13 mouse cellular contexts compared by ENCODE assay signal in the genomic region with DNA sequence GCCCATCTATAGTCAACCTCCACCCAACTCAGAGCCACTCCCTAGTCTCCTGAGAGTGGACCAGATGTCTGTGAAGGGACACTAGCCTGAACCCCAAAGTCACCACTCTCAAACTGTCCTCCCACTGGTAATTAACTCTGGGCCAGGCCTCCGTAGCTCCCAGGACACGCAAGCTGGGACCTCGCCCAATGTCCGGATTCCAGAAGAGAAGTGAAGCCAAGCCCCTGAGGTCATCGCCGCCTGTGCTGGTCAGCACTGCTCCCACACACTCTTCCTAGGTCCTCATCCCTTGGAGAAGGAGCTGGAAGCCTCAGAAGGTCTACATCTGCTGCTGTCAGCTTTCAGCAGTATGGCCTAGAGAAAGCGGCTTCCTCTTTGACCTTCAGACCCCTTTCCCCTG. TPM values are rescaled to one million over a fixed set of nuclear protein-coding genes. Genes with fewer than 3 reads are reported as not detected.
DNase-seq lines count a peak whose midpoint lies in the region; ATAC-seq lines count a peak whose summit lies in the region.
"Had no signal": no experiment of that assay in that cellular context is flagged by ENCODE, and none has a peak within 500 bp of the region (broad histone marks: within the 10 kb centered on the region; RNA-seq: fewer than 3 reads in every experiment).

No protein-coding gene starts in this region.

- DNase-seq in hindbrain, embryonic 10.5 days (ENCODE audit: low spot score) = no peak
- peak; percentile 54 for DNase-seq in Muller cell, postnatal 12 days (ENCODE audit: inconsistent ontology term)
- DNase-seq in gastrocnemius, adult 18-20 months (ENCODE audit: low spot score) = peak; percentile 82
- peak; percentile 78 to 82 for DNase-seq in heart, postnatal 10 days
- no peak for DNase-seq in kidney, adult 18-20 months
- DNase-seq: cerebellum, adult 2 months; embryo, embryonic 11 days; layer of hippocampus, postnatal 36 days had no signal

- no peaks in the 10 kb centered on the region for H3K9me3 ChIP-seq in hindbrain, embryonic 10.5 days
- H3K9me3 ChIP-seq in hindbrain, embryonic 13.5 days = no peaks in the 10 kb centered on the region
- no peaks in the 10 kb centered on the region for H3K9me3 ChIP-seq in midbrain, embryonic 13.5 days
- H3K9me3 ChIP-seq: intestine, embryonic 15.5 days; liver, embryonic 15.5 days; neural tube, embryonic 12.5 days had no signal

- no peak overlapping the region for H3K4me3 ChIP-seq in hindbrain, embryonic 10.5 days
- no peak overlapping the region for H3K4me3 ChIP-seq in hindbrain, embryonic 13.5 days
- no peak overlapping the region for H3K4me3 ChIP-seq in midbrain, embryonic 13.5 days (replicated peaks)
- H3K4me3 ChIP-seq: intestine, embryonic 15.5 days; liver, embryonic 15.5 days; neural tube, embryonic 12.5 days had no signal

- ATAC-seq in hindbrain, embryonic 13.5 days (ENCODE audit: low FRiP score) = no peak
- ATAC-seq in midbrain, embryonic 13.5 days = no peak
- ATAC-seq: intestine, embryonic 15.5 days had no signal

- H3K27me3 ChIP-seq in hindbrain, embryonic 10.5 days (ENCODE audit: insufficient read depth, poor library complexity, severe bottlenecking) = peaks cover 25% of the 10 kb centered on the region
- H3K27me3 ChIP-seq in hindbrain, embryonic 13.5 days = peaks cover 36% of the 10 kb centered on the region
- peaks cover 35% of the 10 kb centered on the region for H3K27me3 ChIP-seq in midbrain, embryonic 13.5 days

- intact Hi-C loops in heart, postnatal 10 days (cut with DNase I) = loop anchor here (10.0 kb wide), 1 partner anchor 528 kb away; no protein-coding TSS in a partner anchor

- 0 out of 2 replicates have a peak overlapping the region, but pooled peaks have one; percentile 40 for H3K27ac ChIP-seq in hindbrain, embryonic 10.5 days
- no peak overlapping the region for H3K27ac ChIP-seq in hindbrain, embryonic 13.5 days
- no peak overlapping the region for H3K27ac ChIP-seq in midbrain, embryonic 13.5 days
- H3K27ac ChIP-seq: intestine, embryonic 15.5 days; liver, embryonic 15.5 days; neural tube, embryonic 12.5 days had no signal

- WGBS in hindbrain, embryonic 10.5 days = 82% methylated on average over 7 of the region's 7 CpGs
- WGBS in hindbrain, embryonic 13.5 days = 81% methylated on average over 7 of the region's 7 CpGs
- WGBS in midbrain, embryonic 13.5 days = 90% methylated on average over 7 of the region's 7 CpGs

- H3K4me1 ChIP-seq in hindbrain, embryonic 10.5 days (replicated peaks) = peaks cover 18% of the 10 kb centered on the region
- no peaks in the 10 kb centered on the region; the same call in 1 of the 2 replicates for H3K4me1 ChIP-seq in hindbrain, embryonic 13.5 days (replicated peaks)
- H3K4me1 ChIP-seq in midbrain, embryonic 13.5 days (replicated peaks) = no peaks in the 10 kb centered on the region
- H3K4me1 ChIP-seq: neural tube, embryonic 12.5 days had no signal

- no peaks in the 10 kb centered on the region for H3K36me3 ChIP-seq in hindbrain, embryonic 10.5 days
- no peaks in the 10 kb centered on the region for H3K36me3 ChIP-seq in hindbrain, embryonic 13.5 days
- no peaks in the 10 kb centered on the region for H3K36me3 ChIP-seq in midbrain, embryonic 13.5 days
- H3K36me3 ChIP-seq: intestine, embryonic 15.5 days; liver, embryonic 15.5 days; neural tube, embryonic 12.5 days had no signal

- no peak overlapping the region for H3K4me2 ChIP-seq in hindbrain, embryonic 13.5 days
- H3K4me2 ChIP-seq in midbrain, embryonic 13.5 days (replicated peaks) = no peak overlapping the region
- H3K4me2 ChIP-seq: intestine, embryonic 15.5 days; liver, embryonic 15.5 days; neural tube, embryonic 12.5 days had no signal

- H3K9ac ChIP-seq in hindbrain, embryonic 13.5 days = no peak overlapping the region
- no peak overlapping the region for H3K9ac ChIP-seq in midbrain, embryonic 13.5 days (replicated peaks)
- H3K9ac ChIP-seq: intestine, embryonic 15.5 days; liver, embryonic 15.5 days; neural tube, embryonic 12.5 days had no signal

RNA-seq across cellular contexts. Expression of gene Cd82, which starts 13.5 kb away (rescaled TPM):
- 6.2 and 10.3 TPM in 2 replicates for polyA plus RNA-seq in hindbrain, embryonic 10.5 days (2016; fragmentation: Nextera tagmentation; extraction: Ambion mirVana)
- polyA plus RNA-seq in hindbrain, embryonic 13.5 days (2015; fragmentation: Nextera tagmentation; extraction: Ambion mirVana) = 19.8 and 23.7 TPM in 2 replicates
- 1 to 10 TPM; 8.5 to 9.4 TPM for total RNA-seq in gastrocnemius, adult 18-20 months (2021)
- 10 to 100 TPM; 13.9 to 17.2 TPM for total RNA-seq in heart, postnatal 10 days (2021)
- 12.6 and 16.2 TPM in 2 replicates for polyA plus RNA-seq in midbrain, embryonic 13.5 days (2015; fragmentation: Nextera tagmentation; extraction: Ambion mirVana)

Comparison
In these comparisons a context has a peak if more than half of its experiments do, and no peak if none do; other contexts are left out.
1. DNase-seq: peak in Muller cell, postnatal 12 days (single experiment), gastrocnemius, adult 18-20 months (single experiment) and heart, postnatal 10 days (2 of 2); none in hindbrain, embryonic 10.5 days (single experiment) and kidney, adult 18-20 months (single experiment).